Mouse (Mus musculus) frontal cortex, postnatal 25 days (tissue): Measurements from ENCODE around the gene Sgsh.

Experiments used
- DNase-seq, 2 experiments: peaks; one replicate each; pipeline ENCODE4 v3.0.0; 2022; ENCODE audit warnings: low spot score in 2 of 2

Sgsh gene

DNA sequence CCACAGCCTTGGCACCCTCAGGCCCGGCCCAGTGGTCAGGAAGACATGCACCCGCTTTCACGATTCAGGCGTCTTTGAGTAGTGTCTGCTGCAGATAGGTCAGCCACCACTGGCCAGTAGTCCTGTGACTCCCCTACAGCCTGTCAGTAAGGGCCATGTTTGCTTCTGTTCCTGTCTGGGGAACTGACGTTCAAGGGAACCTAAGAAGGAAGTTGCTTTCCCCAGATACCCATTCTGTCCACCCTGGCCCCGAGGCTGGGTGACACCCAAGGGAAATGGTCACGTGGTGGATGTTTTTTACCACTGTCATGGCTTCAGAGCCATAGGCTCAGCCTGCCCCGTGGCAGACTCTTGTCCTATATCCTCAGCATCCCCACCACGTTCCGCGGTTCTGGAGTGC, 22.0 kb upstream of the Sgsh start:
- no peak for DNase-seq

DNA sequence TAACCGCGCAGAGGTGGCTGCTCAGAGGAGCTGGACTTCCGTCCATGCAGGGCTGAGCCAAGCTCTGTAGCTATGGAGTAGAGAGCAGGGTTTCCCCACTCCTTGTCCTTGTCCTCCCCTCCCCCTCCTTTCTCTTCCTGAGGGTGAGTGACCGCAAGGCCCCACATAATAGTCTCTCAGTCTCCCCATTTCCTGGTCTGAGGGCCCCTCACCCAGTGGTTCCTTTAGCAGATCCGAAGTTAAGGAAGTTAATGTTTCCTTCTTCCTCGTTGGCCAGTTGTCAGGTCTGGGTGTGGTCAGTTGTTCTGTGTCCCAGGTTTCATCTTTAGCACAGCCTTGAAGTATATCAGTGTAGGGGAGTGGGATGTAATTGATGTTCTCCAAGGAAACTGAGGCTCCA, 20.1 kb upstream of the Sgsh start:
- no peak for DNase-seq

DNA sequence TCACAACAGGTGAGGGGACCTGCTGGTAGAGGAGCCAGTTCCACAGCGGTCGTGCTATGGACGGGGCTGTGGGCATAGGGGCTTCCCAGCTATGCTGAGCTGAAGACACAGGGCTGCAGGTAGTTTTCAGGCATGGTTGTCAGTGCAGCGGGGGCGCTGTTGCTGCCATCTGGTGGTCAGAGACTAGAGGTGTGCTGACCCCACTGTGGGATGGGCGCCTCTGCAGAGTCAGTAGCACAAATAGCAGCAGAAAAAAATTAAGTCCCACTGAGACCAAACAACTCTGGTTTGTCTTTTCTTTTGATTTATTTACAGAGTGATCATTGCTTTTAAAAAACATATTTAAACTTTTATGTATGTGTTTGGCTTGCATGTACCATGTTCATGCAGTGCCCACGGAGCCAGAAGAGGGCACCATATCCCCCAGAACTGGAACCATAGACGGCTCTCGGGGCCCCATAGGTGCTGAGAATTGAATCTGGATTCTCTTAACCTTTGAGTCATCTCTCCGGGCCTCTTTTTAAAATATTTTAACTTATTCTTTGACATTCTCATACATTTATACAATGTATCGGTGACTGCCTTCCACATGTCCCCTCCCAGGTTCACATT, 8.3 kb upstream of the Sgsh start:
- DNase-seq: peak; percentile 39 to 56

DNA sequence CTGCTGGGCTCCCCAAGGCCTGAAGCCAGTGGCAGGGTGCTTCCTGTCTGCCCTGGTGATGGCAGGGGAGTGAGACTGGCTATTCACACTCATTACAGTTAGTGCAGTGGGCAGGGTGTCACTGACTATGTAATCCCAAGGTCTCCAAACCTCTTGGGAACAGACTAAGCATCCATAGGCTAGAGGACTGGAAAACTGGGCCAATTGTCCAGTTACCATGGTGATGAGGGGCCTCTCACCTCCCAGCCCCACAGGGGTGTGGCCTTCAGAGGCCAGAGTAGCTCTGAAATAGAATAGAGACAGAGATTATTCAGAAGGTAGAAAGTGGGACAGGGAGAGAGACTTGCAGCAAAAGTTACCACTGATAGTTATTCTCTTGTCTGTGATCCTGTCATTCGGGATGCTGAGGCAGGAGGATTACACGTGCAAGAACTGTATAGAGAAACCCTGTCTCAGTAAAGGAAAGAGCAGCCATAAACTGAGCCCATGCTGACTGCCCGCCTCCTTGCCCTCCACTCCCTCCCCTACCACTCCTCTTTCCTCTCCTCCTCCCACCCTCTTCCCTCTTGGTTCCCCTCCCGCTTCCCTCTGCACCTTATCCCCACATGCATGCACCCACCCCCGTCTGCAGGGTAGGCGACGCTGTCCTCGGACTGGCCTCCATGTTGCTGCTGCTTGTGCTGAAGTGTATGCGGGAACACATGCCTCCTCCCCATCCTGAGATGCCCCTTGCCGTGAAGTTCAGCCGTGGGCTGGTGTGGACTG, 7.6 kb upstream of the Sgsh start:
- DNase-seq: no peak

DNA sequence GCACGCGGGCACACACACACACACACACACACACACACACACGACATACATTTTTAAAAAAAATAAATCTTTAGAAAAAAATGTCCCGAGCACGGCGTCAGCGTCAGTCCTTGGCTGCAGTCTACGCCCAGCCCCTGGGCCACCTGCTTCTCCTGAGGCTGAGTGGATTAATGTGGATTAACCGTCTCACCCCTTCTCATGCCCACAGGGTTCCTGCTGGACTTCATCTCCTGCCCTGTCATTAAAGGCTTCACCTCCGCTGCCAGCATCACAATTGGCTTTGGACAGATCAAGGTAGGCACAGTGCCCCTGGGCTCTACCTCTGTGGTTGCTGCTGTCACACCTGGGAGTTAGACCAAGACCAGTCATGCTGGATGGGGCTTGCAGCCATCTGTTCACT, 3.8 kb upstream of the Sgsh start:
- DNase-seq: no peak

DNA sequence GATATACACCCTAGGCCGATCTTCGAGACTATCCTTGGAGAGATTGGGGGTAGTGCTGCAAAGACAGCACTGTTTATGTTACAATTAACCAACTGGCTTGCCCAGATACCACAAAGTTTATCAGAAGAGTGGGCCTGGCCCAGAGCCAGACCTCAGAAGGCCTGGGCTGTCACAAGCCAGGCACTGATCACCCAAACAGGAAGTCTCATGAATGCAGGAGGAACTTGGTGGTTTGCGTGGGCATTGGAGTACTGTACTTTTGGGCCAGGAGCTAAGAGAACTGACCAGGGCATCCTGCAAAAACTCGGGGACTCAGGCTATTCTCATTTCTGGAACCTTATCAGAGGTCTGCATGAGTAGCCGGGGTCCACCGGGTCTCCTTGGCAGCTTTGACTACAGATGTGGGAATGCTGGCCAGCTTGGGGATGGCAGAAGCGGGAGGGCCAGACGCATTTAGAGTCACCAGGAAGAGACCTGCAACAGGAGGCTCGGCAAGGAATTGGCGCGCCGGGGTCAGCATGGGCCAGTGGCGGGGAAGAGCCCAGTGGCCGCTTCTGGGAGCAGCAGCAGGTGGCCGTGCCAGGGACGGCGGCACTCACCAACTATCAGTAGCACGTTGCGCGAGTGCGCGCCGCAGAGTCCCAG, 416 bp downstream of the Sgsh start:
- peak in 1 of 2 experiments; percentile 6 for DNase-seq

DNA sequence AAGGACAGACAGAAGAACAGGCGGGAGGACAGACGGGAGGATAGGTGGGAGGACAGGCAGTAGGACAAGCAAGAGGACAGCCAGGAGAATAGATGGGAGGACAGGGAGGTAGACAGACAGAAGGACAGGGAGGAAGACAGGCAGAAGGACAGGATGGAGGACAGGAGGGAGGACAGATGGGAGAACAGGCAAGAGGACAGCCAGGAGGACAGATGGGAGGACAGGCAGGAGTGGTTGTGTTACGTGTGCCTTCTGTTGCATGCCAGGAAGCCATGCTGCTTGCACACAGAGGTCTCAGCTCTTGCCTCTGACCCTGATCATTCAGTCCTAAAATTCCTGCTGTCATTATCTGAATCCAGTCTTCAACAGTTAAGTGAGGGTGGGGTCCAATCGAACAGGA, 1.4 kb downstream of the Sgsh start:
- DNase-seq: no peak

DNA sequence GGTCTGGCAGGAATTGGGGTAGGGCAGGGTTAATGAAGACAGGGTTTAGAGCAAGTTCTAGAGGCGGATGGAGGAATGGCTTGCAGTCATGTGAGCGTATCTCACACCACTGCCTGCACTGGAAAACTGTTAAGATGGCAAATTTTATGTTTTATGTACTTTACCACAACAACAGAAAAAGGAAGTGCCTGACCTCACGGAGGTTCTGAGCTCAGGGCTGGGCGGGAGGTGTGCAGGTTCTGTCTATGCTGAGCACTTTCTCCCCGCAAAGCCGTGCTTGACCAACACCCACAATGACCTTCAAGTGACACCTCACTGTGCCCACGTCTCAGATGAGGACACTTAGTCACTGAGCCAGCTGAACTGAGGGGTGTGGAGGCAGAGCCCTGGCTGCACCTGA, 3.2 kb downstream of the Sgsh start:
- no peak for DNase-seq

DNA sequence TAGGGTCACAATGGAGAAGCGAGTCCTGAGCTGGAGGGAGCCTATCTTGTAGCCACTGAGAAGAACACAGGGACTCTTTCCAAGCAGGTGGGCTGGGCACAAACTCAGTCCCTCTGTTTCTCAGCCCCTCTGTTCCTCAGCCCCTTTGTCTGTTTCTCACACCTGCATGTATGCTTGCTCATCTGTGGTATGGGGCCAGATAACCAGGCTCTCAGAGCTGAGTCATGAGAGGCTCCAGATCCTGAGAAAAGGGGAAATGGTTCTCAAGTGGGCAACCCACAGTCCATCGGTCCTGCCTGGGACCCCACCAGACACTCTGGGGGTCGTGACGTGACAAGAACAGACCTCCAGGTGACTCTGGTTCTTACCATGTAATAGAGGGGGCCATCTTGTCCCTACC, 8.2 kb downstream of the Sgsh start:
- DNase-seq: no peak

DNA sequence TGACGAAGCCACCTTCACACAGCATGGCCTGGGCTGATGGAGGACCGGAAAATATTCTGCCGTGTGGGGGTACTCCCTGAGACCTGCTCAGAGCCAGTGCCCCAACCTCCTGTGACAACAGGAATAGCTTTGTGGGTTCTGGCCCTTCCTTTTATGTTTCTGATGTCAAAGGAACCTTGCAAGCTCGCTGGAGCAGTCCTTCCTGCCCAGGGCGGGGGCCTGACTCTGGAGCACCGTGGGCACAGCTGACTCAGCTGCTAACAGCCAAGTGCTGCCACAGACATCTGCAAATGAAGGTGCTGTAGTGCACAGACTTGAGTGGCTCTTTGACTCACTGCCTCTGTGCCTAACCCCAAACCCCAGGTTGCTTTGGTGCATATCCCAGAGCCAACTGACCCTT, 10.5 kb downstream of the Sgsh start:
- no peak for DNase-seq

DNA sequence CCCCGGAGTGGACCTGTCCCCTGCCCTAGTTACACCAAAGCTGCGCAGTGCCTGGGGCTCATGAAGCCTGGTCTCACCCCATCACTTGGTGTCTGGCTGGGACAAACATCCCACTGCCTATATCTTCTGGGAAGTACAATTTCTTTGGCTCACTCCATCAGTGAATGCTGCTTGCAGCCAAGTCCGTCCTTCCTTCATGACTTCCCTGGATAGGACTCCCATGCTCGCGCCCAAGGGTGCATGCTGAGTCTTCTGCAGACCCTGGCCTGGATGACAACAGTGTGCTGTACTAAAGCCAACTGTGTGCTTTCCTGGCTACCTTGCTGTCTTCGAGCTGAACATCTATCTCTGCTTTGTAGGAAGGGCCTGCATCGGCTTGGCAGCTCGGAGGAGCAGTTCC, 11.2 kb downstream of the Sgsh start:
- no peak for DNase-seq

DNA sequence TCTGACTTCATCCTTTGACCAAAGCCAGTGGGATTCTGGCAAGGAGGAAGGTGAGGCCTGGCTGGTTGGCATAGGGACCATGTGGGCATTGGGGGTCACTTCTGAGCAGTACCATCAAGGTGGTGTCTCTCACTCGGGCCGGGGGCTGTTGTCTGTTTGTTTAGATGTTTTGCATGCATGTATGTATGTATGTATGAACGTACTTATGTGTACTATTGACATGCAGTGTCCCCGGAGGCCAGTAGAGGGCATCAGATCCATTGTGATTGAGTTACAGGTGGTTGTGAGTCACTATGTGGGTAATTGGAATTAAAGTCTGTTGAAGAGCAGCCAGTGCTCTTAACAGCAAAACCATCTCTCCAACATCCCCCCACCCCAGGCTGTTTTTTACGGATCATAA, 15.7 kb downstream of the Sgsh start:
- peak; percentile 68 to 69 for DNase-seq

DNA sequence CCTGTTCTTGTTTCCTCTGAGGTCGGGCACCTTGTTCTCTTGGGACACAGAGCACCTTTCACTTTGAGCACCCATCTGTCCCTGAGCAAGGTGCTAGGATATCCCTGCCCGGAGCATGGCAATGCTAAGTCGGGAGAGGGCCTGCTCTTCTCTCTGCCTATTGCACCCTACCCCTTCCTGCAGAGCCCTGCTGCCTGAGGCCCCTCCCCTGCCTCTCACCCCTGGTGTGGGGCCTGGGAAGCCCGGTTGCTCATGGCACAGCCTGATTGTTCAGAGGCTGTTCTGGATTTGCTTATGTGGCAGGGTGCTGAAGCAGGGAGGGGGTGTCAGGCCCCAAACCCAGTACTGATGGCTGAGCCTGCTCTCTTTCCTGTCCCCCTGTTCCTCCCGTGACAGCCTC, 16.2 kb downstream of the Sgsh start:
- no peak for DNase-seq

DNA sequence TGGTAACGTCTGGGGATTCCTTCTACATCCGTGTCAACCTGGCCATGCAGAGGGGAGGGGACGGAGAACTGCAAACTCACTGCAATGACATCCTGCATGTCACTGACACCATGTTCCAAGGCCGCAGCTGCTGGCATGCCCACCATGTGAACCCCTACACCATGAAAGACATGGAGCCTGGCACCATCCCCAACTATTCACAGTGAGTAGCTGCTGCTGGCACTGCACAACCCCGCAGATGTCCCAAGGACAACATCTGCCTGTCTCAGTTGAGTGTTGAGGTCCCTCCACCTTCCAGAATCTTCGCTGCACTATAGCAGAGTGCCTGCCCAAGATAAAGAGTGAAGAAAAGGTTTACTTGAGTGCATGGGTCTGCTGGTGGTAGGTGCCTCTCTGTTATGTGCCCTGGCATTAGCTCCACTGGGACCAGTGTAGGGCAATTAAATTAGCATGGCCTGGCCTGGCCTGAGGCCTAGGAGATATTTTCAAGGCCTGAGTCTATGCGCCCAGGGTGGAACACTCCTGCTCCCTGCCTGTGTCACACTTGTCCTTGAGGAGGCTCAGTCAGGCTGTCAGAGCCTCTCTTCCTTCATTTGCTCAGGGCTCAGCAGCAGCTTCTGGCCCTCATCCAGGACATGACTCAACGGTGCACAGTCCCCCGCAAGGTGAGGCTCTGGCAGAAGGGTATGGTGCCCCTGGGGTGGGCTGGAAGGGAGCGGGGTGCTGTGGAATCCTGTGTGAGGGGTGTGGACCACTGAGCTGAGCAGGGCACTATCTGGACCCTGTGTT, 16.9 kb downstream of the Sgsh start:
- no peak for DNase-seq

DNA sequence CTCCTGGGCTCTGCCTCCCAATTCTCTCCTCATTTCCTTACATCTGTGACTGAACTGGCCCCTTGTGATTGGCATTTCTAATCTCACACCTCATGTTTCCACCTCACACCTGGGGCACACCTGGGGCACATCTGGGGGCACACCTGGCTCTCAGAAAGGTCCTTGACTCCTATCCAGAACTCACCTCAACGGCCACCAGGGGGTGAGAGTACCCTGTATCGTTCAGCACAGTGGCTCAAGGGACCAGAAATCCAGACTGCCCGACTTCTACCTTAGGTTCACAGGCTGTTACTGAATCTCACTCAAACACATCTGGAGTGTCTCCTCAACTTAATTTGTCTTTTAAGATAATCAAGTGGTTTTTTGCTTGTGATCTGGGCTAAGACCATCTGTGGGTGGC, 23.4 kb downstream of the Sgsh start:
- no peak for DNase-seq

DNA sequence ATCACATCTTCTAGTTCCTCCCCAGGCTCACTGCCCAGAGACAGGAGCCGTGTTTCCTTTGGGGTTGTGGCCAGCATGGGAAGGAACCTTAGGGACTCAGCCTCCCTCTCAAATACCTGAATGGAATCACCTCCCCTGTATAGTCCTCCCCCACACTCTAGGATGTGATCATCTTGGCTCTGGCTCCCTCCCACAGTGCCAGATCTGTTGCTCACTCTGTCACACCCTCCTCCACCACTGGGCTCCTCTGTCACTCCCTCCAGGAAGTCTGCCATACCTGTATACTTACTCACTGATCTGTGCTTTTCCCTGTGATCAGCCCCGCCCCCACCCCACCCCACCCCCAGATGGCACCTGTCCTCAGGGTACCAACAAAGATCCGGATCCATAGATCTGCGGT, 24.7 kb downstream of the Sgsh start:
- DNase-seq: no peak

DNA sequence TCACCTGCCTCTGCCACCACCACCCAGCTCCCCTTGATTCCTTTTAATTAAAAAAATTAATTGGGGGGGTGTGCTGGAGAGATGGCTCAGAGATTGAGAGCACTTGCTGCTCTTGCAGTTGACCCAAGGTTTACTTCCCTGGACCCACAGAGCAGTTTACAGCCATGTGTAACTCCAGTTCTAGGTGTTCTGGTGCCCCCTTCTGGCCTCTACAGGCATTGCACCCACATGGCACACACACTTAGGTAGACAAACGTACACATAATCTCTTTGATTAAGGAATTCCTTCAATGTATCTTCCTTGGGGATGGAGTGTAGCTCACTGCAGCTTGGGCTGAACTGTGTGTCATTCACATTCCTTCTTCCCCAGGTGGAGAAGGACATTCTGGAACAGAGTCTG, 30.3 kb downstream of the Sgsh start:
- no peak for DNase-seq

DNA sequence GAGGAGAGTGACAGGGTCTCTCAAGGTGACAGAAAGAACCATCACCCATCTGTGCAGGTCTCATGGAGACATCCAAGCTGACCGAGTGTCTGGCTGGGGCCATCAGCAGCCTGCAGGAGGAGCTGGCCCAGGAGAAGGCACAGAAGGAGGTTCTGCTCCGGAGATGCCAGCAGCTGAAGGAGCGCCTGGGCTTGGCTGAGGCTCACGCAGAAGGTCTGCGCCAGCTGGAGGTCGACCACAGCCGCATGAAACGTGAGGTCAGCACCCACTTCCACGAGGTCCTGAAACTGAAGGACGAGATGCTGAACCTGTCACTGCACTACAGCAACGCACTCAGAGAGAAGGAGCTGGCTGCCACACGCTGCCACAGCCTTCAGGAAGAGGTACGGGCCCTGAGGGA, 32.8 kb downstream of the Sgsh start:
- no peak for DNase-seq

DNA sequence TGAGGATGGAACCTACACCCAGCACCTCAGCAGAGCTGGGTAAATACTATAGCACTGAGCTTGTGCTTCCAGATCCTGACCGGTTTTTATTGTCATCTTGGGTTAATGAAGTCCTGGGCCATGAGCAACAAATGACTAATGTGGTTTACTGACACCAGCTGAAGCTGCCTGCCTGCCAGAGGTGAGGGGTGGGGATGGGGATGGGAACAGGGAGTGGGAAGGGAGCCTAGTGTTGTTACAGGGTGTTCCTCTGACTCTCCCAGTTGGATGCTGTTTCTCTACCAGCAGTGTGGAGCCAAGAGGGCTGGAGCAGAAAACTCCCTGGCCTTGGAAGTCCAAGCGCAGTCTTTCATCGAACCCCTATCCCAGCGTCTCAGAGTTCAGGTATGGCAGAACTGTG, 38.6 kb downstream of the Sgsh start:
- DNase-seq: no peak

DNA sequence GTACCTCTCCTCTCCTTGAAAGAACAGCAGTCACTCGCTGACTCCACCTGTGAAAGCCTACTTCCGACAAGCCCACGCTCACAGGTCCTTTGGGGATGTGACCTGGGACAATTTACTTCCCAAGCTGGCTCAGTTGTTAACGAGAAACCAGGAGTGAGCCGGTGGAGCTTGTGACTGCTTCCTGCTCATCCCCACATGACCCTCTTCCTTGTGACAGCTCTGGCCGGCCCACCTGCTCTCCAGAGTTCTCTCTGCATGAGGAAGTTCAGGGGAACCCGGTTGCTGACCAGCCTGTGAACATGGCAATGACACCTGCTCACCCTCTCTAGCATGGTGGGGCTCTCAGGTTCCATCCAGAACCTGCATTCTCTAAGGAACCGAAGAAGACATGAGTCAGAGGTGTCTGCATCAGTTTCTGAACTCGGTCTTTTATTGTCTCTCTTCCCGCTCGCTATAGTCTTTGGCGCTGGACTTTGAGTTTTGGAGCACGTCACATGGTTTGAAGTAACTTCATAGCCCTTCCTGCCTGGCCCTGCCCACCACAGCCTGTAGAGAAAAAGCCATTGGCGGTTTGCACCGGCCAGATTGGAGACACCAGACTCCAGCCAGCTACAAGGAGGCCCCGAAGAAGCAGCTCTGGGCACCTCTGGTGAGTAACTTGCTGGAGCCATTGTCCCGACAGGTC, 40.9 kb downstream of the Sgsh start:
- no peak for DNase-seq

DNA sequence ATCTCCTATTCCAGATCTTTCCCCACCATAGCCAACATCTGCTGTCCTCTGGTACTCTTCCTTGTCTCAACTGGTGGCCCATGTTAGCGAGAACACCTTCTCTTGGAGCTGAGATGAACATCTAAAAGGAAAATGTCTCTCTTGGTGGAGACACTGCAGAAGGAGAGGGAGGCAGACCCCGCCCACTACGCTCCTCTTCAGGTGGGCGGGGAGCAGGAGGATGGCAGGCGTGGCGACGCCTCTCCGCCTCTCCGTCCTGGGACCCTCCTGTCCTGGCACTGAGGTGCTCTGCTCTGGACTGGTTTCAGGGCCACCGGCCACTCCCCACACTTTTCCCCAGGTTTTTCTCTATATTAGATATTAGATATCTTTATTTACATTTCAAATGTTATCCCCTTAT, 44.7 kb downstream of the Sgsh start:
- no peak for DNase-seq

DNA sequence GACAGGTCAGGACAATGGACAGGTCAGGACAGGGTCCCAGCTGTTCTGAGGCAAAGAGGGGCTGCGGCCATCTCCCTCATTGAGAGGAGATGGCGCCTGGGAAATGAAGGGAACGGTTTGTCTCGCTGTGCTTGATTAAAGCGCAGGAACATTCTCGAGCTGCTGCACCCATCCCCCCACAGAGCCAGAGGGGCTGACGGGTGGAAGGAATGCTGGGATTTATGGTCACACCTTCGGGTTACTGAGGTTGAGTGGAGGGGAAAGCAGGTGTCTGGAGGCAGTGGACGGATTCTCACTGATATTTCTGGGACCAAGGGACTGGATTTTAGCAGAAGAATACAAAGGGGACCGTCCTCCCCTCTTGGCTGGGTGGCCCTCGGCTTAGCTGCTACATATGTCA, 47.4 kb downstream of the Sgsh start:
- no peak for DNase-seq
